Mouse (Mus musculus) thymus, postnatal 4 days (tissue): ENCODE results near the gene Cdc123.

Experiments used
- DNase-seq: peaks from one replicate; pipeline ENCODE4 v3.0.0; 2021

Gene Cdc123

DNA sequence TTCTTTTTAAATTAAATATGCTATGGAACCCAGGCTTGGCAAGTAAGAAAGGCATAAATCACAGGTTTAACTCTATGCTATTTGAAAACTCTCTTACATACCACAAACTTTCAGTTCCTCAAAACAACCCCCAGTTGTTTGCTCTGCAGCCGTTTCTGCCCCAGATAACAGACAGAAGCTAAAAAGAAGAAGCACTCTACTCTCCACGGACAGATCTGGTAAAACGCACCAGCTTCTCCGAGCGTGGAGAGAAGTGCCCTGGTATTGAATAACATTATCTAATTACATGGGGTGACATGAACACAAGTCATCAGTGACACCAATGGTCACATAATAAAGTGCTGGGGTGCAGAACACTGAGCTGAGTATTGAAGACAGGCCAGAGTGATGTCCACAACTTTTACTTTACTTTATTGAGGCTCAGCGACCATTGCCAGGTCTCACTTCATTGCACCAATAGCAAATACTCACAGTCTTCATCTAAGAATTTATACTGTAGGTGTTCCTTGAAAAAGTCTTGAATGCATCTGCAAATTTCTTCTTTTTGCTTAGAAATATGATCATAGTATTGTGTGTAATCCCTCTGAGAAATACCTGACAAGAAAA lies 40.4 kb downstream of the Cdc123 start:
- no peak for DNase-seq

GRCm38 (mm10) chr2:5801927-5802590 lies 42.9 kb downstream of the Cdc123 start:
- no peak for DNase-seq

DNA sequence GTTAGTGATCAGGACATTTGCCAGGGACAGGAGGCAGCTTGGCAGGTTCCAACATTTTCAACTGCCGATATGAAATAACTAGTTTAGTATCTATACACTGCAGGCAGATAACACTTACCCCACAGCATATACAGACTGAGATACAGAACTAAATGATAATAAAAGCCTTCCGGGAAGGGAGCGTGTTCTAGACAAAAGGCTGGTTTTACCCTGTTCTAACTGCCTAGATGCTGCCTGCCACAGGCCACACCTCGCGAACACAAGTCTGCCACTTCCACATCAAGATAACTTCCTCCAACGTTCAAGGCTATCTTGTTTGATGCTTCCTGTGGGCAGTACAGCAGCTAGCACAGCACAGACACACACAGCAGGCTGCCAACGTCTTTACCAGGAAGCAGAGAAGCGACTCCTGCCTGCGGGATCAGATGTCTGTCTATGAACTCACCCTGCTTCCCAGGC lies 43.8 kb downstream of the Cdc123 start:
- no peak for DNase-seq

GRCm38 (mm10) chr2:5797816-5798672 lies 46.9 kb downstream of the Cdc123 start:
- DNase-seq = no peak

DNA sequence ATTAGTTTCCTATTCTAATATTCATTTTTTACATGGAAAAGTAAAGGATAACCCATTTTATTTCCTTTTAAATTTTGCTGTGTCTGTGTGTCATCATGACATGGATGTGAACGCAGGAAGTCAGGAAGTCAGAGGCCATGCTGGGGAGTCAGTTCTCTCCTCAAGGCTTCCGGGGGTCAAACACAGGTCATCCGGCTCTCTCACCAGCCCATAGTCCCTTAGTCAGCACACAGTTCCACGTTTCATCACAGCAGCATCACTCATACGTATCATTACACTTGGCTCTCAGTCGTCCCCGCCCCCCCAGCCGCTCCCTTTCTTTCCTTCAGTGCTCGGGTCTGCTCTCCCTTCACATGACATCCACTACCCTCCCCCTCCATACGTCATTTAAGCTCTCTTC lies 51.2 kb downstream of the Cdc123 start:
- DNase-seq = no peak

GRCm38 (mm10) chr2:5792056-5792455 lies 52.9 kb downstream of the Cdc123 start:
- no peak for DNase-seq

GRCm38 (mm10) chr2:5789625-5790160 lies 55.3 kb downstream of the Cdc123 start:
- no peak for DNase-seq

DNA sequence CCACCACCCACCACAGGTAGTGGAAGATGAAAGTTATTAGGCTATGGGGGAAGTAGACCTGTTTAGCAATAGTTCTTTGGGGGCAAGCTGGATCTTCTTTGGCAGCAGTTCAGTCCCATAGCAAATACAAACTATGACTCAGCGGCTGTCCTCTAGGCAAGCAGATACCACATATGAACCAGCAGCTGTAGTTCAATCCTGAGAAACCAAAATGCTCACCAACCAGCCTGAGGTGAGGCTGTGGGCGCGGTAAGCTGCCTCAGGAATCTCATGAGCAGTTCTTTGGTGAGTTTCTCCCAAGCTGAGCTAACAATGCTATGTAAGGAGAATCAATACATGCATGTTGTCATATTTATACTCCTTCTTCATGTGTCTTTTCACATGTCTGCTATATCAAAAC lies 57.6 kb downstream of the Cdc123 start:
- no peak for DNase-seq

- no peak for DNase-seq
Observed at GRCm38 (mm10) chr2:5772464-5772863, 72.5 kb downstream of the Cdc123 start.

DNA sequence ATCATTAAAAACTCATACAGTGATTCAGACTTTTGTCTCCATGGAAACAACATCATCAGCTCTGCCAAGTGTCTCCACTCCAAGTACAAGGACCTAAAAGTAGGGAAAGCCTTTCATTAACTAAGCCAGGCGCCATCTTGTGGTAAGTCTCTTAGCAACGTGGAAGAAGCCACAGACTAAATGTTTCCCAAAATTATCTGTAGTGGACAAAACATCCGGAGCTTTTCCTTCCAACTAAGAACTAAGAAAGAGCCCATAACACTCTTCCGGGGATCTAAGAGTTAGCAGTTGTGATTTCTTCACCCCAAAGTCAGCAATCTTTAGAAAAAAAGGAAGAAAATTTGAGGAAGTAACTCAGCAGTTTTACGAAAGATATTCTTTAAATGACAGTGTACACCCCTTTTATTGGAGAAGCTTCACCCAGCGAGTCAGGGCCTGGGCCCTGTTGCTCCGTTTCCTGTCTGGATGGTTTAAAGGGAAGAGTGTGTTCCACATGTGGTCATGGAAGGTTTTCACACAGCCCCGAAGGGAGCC lies 74.2 kb downstream of the Cdc123 start:
- peak; percentile 17 for DNase-seq

- DNase-seq = no peak
Observed at GRCm38 (mm10) chr2:5769630-5770029, 75.3 kb downstream of the Cdc123 start.

DNA sequence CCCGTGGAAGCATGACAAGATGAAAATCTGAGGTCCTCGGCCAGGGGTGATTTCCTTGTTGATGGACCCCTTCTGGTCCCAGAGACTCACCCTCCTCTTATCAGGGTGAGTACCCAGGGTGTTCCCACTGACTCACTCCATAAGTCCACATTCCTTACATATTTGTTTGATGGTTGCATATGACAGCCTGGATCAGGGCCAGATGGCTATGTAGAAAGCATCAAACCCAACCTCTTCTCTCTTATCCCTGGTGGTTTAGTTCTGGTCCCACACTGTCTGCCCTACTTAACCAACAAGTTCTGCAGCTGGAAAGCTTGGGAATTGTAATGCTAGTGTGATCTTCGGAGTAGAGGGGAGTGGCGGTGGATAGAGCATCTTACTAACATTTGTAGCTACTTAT lies 76.0 kb downstream of the Cdc123 start:
- DNase-seq = no peak

GRCm38 (mm10) chr2:5762031-5762430 lies 82.9 kb downstream of the Cdc123 start:
- no peak for DNase-seq

DNA sequence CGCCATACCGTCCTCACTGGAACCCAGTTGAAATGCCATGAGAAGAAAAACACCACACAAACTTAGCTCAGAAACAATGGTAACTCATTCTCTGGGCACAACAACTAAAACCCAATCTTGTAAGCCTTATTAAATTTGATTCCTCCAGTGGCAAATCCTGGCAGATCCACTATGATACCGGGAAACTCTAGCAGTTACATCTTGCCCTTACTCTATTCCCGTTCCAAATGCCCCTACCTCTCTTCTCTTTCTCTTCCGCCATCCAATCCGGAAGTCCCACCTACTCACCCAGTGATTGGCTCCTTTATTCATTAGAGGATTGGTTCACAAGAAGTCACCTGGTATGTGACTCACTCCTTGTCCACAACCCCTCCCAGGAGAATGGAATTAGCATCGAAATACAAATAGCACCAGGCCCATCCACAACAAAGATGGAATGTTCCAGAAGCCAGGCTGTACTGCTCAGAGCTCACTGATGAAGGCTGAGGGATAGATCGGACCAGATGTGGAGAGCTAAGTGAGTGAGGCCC lies 84.4 kb downstream of the Cdc123 start:
- no peak for DNase-seq

DNA sequence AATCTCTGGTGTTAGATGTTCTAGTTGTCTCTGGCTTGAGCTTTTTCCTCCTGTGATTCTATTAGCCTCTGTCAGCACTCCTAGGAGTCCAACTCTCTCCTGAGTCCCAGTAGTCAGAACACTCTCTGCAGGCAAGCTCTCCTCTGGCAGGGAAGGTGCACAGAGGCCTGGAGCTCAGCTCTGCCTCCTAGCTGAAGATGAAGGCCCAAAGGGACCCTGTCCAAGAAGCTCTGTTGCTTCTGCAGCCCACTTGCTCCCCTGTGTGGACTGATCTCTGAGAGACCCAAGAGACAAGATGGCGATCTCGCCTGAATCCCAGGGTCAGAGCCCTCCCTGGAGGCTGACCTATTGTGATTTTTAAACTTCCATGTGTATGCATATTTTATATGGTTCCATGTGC lies 86.4 kb downstream of the Cdc123 start:
- DNase-seq = peak; percentile 11

DNA sequence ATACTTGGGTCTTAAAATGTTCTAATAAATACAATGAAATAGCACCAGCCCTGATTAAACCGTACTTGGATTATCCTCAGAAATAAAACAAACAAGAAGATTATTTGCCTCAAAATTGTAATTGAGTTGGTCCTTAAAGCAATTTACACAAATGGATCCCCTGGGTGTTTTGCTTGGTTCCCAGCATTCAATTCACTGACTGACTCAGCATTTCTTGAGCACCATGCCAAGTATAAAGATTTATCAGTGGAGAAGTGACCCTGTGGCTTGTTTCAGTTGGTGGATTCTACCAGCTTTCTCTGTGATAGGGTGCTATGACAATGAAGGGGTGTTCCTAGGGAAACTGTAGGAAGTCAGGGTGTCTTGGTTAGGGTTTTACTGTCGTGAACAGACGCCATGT lies 94.1 kb downstream of the Cdc123 start:
- DNase-seq = no peak

- DNase-seq = no peak
Observed at GRCm38 (mm10) chr2:5749210-5749609, 95.8 kb downstream of the Cdc123 start.

GRCm38 (mm10) chr2:5747545-5748043 lies 97.4 kb downstream of the Cdc123 start:
- DNase-seq = no peak

DNA sequence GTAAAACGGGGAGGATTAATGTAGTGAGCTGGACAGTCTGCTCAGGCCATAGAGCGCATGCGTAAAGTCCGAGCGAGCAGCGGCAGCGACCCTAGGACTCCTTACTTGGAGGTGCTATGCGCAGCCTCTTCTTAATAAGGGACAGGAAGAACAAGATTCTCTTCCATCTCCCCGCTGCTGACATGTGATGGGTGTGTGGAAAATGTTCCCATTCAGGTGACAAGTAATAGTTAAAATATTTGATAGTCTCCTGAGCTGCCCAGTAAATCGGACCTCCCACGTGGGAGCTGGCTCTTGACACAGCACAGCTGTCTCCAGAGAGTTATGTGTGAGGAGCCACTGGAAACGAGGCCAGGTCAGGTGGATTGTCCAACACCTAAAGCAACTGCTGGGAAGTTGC lies 98.4 kb downstream of the Cdc123 start:
- DNase-seq = no peak
